Mouse (Mus musculus) cerebral cortex, adult 2 months (tissue): ENCODE data around the gene H2al1k.

ENCODE experiments used
- WGBS: fragments of 180-500 bp; shearing (Covaris S2); methylation state at CpG from one replicate; pipeline ENCODE4 v1.1.7; 2018; 5-methylcytosine and 5-hydroxymethylcytosine counted together

Gene H2al1k

GRCm38 (mm10) chrX:9350327-9350726, at the start of gene H2al1k:
TSS of gene H2al1k (plus strand) at chrX:9350627.
- WGBS: no CpG with 5 or more reads among the region's 2 CpGs

GRCm38 (mm10) chrX:9302791-9303190, 47.6 kb upstream of the H2al1k start:
- WGBS: 88% methylated on average over 5 of the region's 5 CpGs

GRCm38 (mm10) chrX:9303455-9303854, 47.0 kb upstream of the H2al1k start:
- WGBS: 85% methylated on average over 1 of the region's 1 CpGs

GRCm38 (mm10) chrX:9327954-9328353, 22.5 kb upstream of the H2al1k start:
- 89% methylated on average over 17 of the region's 26 CpGs for WGBS

GRCm38 (mm10) chrX:9332366-9332962, 18.0 kb upstream of the H2al1k start:
- WGBS: 85% methylated on average over 12 of the region's 12 CpGs

- 44% methylated on average over 2 of the region's 2 CpGs for whole genome bisulfite sequencing
Measured at GRCm38 (mm10) chrX:9333035-9333434, 17.4 kb upstream of the H2al1k start.

- 75% methylated on average over 1 of the region's 1 CpGs for WGBS
Measured at GRCm38 (mm10) chrX:9334996-9335395, 15.4 kb upstream of the H2al1k start.

GRCm38 (mm10) chrX:9374012-9374411, 23.6 kb downstream of the H2al1k start:
- WGBS: 56% methylated on average over 1 of the region's 2 CpGs
